Mouse (Mus musculus) gastrocnemius, postnatal 4 days (tissue): ENCODE data around the gene Dapl1. TPM values are rescaled to one million over a fixed set of nuclear protein-coding genes. Genes with fewer than 3 reads are reported as not detected.
A peak's percentile ranks its signal among the peaks of the same experiment; 100 is the strongest.

Source experiments
- DNase-seq, 2 experiments: peaks; one replicate each; pipeline ENCODE4 v3.0.0; 2021 to 2022; ENCODE audit warnings: low spot score in 2 of 2, mixed read lengths in 2 of 2
- total RNA-seq, 2 experiments: library from RNA; stranded (reverse); gene quantifications; 2 replicates each; pipeline ENCODE4 v1.2.3; 2021

Dapl1 gene
- total RNA-seq, 2 experiments from 2014 or later, result not detected

GRCm38 (mm10) chr2:59533971-59534748 is 49.7 kb downstream of the Dapl1 start:
- DNase-seq, result no peak

- no peak for DNase-seq
These were observed 52.5 kb downstream of the Dapl1 start for GRCm38 (mm10) chr2:59536958-59537357.

- DNase-seq, result no peak
These were observed 53.6 kb downstream of the Dapl1 start for GRCm38 (mm10) chr2:59538031-59538430.

GRCm38 (mm10) chr2:59539796-59540195 is 55.3 kb downstream of the Dapl1 start:
- DNase-seq, result no peak

- peak; percentile 70 to 82 for DNase-seq
These were observed 56.9 kb downstream of the Dapl1 start for GRCm38 (mm10) chr2:59541121-59541887.

GRCm38 (mm10) chr2:59543543-59544065 is 59.2 kb downstream of the Dapl1 start:
- DNase-seq, result no peak

- no peak for DNase-seq
These were observed 59.9 kb downstream of the Dapl1 start for GRCm38 (mm10) chr2:59544237-59544909.

- no peak for DNase-seq
These were observed 60.5 kb downstream of the Dapl1 start for GRCm38 (mm10) chr2:59545001-59545400.

- no peak for DNase-seq
These were observed 63.1 kb downstream of the Dapl1 start for GRCm38 (mm10) chr2:59547369-59548099.

GRCm38 (mm10) chr2:59552784-59553183 is 68.3 kb downstream of the Dapl1 start:
- no peak for DNase-seq

- DNase-seq, result no peak
These were observed 70.0 kb downstream of the Dapl1 start for GRCm38 (mm10) chr2:59554373-59554940.

Other genes with a start within 250 kb of the Dapl1 start
- 10 to 100 TPM; 19.0 to 20.9 TPM for gene Tanc1, start 127.4 kb downstream of the Dapl1 start, total RNA-seq